ENCODE assay signal across 8 mouse cellular contexts in genomic region chr8:84202466-84202865, GRCm38 (mm10). TPM values are rescaled to one million over a fixed set of nuclear protein-coding genes. Genes with fewer than 3 reads are reported as not detected.
A peak's percentile ranks its signal among the peaks of the same experiment; 100 is the strongest.
DNase-seq lines count a peak whose midpoint lies in the region; ATAC-seq and TF ChIP-seq lines count a peak whose summit lies in the region.

No protein-coding gene starts in this region.

- no peaks in the 10 kb centered on the region for H3K36me3 ChIP-seq in intestine, postnatal 0 days (ENCODE audit: control insufficient read depth, insufficient read depth)
- peaks cover 15% of the 10 kb centered on the region for H3K36me3 ChIP-seq in stomach, embryonic 14.5 days (ENCODE audit: control insufficient read depth, insufficient read depth, low read length)

- intact Hi-C loops in gastrocnemius, postnatal 14 days (cut with DNase I; ENCODE audit: low total_unique reads): no loop called here
- intact Hi-C loops in left cerebral cortex, postnatal 4 days (cut with DNase I): no loop called here

- 54% methylated on average over 9 of the region's 9 CpGs for WGBS in intestine, postnatal 0 days
- WGBS in stomach, embryonic 14.5 days: 81% methylated on average over 9 of the region's 9 CpGs

- no peak for ATAC-seq in CD4-positive, CD25-positive, alpha-beta regulatory T cell, adult 4 months
- no peak for ATAC-seq in intestine, postnatal 0 days
- no peak for ATAC-seq in stomach, embryonic 14.5 days (ENCODE audit: insufficient number of reproducible peaks, insufficient read depth, low FRiP score, low read depth)

- H3K9me3 ChIP-seq in intestine, postnatal 0 days (ENCODE audit: control insufficient read depth): no peaks in the 10 kb centered on the region
- H3K9me3 ChIP-seq in stomach, embryonic 14.5 days (ENCODE audit: control insufficient read depth, low read depth, low read length): no peaks in the 10 kb centered on the region

- peak overlapping the region; percentile 76 for H3K4me2 ChIP-seq in intestine, postnatal 0 days (replicated peaks; ENCODE audit: low read depth)
- peak overlapping the region; percentile 97 for H3K4me2 ChIP-seq in stomach, embryonic 14.5 days (replicated peaks; ENCODE audit: low read depth, low read length)

- no peak for TF ChIP-seq CTCF in intestine, postnatal 0 days (IDR thresholded peaks at IDR 0.05; ENCODE audit: low read depth)

- no peaks in the 10 kb centered on the region for H3K27me3 ChIP-seq in intestine, postnatal 0 days (replicated peaks; ENCODE audit: control insufficient read depth, insufficient read depth, low read length)
- H3K27me3 ChIP-seq in stomach, embryonic 14.5 days (ENCODE audit: control insufficient read depth, insufficient read depth, low read length): no peaks in the 10 kb centered on the region

- peak overlapping the region; percentile 55 for H3K4me3 ChIP-seq in intestine, postnatal 0 days (ENCODE audit: low read depth, low read length)
- H3K4me3 ChIP-seq in stomach, embryonic 14.5 days (ENCODE audit: low read depth, low read length): peak overlapping the region; percentile 72

- no peaks in the 10 kb centered on the region; the same call in 1 of the 2 replicates for H3K4me1 ChIP-seq in intestine, postnatal 0 days (replicated peaks; ENCODE audit: control insufficient read depth, insufficient read depth, low read length)
- H3K4me1 ChIP-seq in stomach, embryonic 14.5 days (ENCODE audit: control insufficient read depth, insufficient read depth, low read length): peaks cover 55% of the 10 kb centered on the region

- DNase-seq in CD4-positive, CD25-positive, alpha-beta regulatory T cell, adult 2 months (ENCODE audit: low read depth, low spot score): peak; percentile 74
- DNase-seq in adipocyte (ENCODE audit: low spot score): peak; percentile 88
- DNase-seq in gastrocnemius, postnatal 14 days: peak; percentile 53
- DNase-seq in lung, adult 18-20 months: peak; percentile 89 to 92
- DNase-seq in left cerebral cortex, postnatal 4 days: no peak

- 0 out of 2 replicates have a peak overlapping the region, but pooled peaks have one; percentile 81 for H3K27ac ChIP-seq in intestine, postnatal 0 days (ENCODE audit: low read depth, low read length)
- H3K27ac ChIP-seq in stomach, embryonic 14.5 days (ENCODE audit: low read length): peak overlapping the region; percentile 84

- H3K9ac ChIP-seq in intestine, postnatal 0 days (ENCODE audit: low read depth, low read length): no peak overlapping the region; the same call in 1 of the 2 replicates
- peak overlapping the region; percentile 58; the same call in 1 of the 2 replicates for H3K9ac ChIP-seq in stomach, embryonic 14.5 days (replicated peaks; ENCODE audit: low read depth, low read length)

RNA-seq across cellular contexts. Expression of gene Nanos3, which starts 17.4 kb away (rescaled TPM):
- under 1 TPM in 1 of 2 experiments, not detected in 1; 0.81 TPM for polyA plus RNA-seq in CD4-positive, CD25-positive, alpha-beta regulatory T cell, adult 4 months (2017; shearing (Covaris generic))
- total RNA-seq in gastrocnemius, postnatal 14 days (2021): under 1 TPM in 1 of 2 experiments, not detected in 1; 0.43 TPM
- polyA plus RNA-seq in intestine, postnatal 0 days (2015; fragmentation: Nextera tagmentation; extraction: Ambion mirVana): 1.6 and 1.8 TPM in 2 replicates
- polyA plus RNA-seq in stomach, embryonic 14.5 days (2014; fragmentation: Nextera tagmentation; extraction: Ambion mirVana): 3.3 and 5.0 TPM in 2 replicates
- 10 to 100 TPM in 1 of 2 experiments, 1 to 10 TPM in 1; 8.1 to 11.4 TPM for total RNA-seq in left cerebral cortex, postnatal 4 days (2021)

RNA-seq across cellular contexts. Expression of gene Zswim4, which starts 34.4 kb away (rescaled TPM):
- polyA plus RNA-seq in CD4-positive, CD25-positive, alpha-beta regulatory T cell, adult 4 months (2017; shearing (Covaris generic)): 1 to 10 TPM; 3.3 to 4.3 TPM
- 1 to 10 TPM; 5.8 to 6.8 TPM for total RNA-seq in gastrocnemius, postnatal 14 days (2021)
- polyA plus RNA-seq in intestine, postnatal 0 days (2015; fragmentation: Nextera tagmentation; extraction: Ambion mirVana): 3.7 and 3.8 TPM in 2 replicates
- polyA plus RNA-seq in stomach, embryonic 14.5 days (2014; fragmentation: Nextera tagmentation; extraction: Ambion mirVana): 9.3 and 9.5 TPM in 2 replicates
- total RNA-seq in left cerebral cortex, postnatal 4 days (2021): 10 to 100 TPM; 22.9 to 23.3 TPM

RNA-seq across cellular contexts. Expression of gene D8Ertd738e, which starts 47.1 kb away (rescaled TPM):
- 100 to 1,000 TPM; 365 to 370 TPM for polyA plus RNA-seq in CD4-positive, CD25-positive, alpha-beta regulatory T cell, adult 4 months (2017; shearing (Covaris generic))
- 100 to 1,000 TPM; 158 to 171 TPM for total RNA-seq in gastrocnemius, postnatal 14 days (2021)
- polyA plus RNA-seq in intestine, postnatal 0 days (2015; fragmentation: Nextera tagmentation; extraction: Ambion mirVana): 308 and 309 TPM in 2 replicates
- 341 and 358 TPM in 2 replicates for polyA plus RNA-seq in stomach, embryonic 14.5 days (2014; fragmentation: Nextera tagmentation; extraction: Ambion mirVana)
- total RNA-seq in left cerebral cortex, postnatal 4 days (2021): 100 to 1,000 TPM; 105 to 120 TPM

RNA-seq across cellular contexts. Expression of gene 4930432K21Rik, which starts 54.6 kb away (rescaled TPM):
- polyA plus RNA-seq in CD4-positive, CD25-positive, alpha-beta regulatory T cell, adult 4 months (2017; shearing (Covaris generic)): 1 to 10 TPM; 1.1 to 3.2 TPM
- under 1 TPM; 0.27 to 0.62 TPM for total RNA-seq in gastrocnemius, postnatal 14 days (2021)
- 0.17 and 0.18 TPM in 2 replicates for polyA plus RNA-seq in intestine, postnatal 0 days (2015; fragmentation: Nextera tagmentation; extraction: Ambion mirVana)
- polyA plus RNA-seq in stomach, embryonic 14.5 days (2014; fragmentation: Nextera tagmentation; extraction: Ambion mirVana): 0.59 and 0.94 TPM in 2 replicates
- total RNA-seq in left cerebral cortex, postnatal 4 days (2021): 1 to 10 TPM; 1.7 to 2.1 TPM

RNA-seq across cellular contexts. Expression of gene Mri1, which starts 54.7 kb away (rescaled TPM):
- polyA plus RNA-seq in CD4-positive, CD25-positive, alpha-beta regulatory T cell, adult 4 months (2017; shearing (Covaris generic)): 1 to 10 TPM; 7.2 to 9.5 TPM
- total RNA-seq in gastrocnemius, postnatal 14 days (2021): 10 to 100 TPM; 11.8 to 16.6 TPM
- polyA plus RNA-seq in intestine, postnatal 0 days (2015; fragmentation: Nextera tagmentation; extraction: Ambion mirVana): 54.9 and 60.3 TPM in 2 replicates
- 69.7 and 73.7 TPM in 2 replicates for polyA plus RNA-seq in stomach, embryonic 14.5 days (2014; fragmentation: Nextera tagmentation; extraction: Ambion mirVana)
- total RNA-seq in left cerebral cortex, postnatal 4 days (2021): 10 to 100 TPM; 25.1 to 26.4 TPM
